ENCODE assay signal across 8 mouse cellular contexts in genomic region chr14:75131324-75131935, GRCm38 (mm10). TPM values are rescaled to one million over a fixed set of nuclear protein-coding genes. Genes with fewer than 3 reads are reported as not detected.
A peak's percentile ranks its signal among the peaks of the same experiment; 100 is the strongest.
DNase-seq lines count a peak whose midpoint lies in the region; ATAC-seq and TF ChIP-seq lines count a peak whose summit lies in the region.

No protein-coding gene starts in this region.

- peak overlapping the region; percentile 61 for H3K4me3 ChIP-seq in spleen, adult 2 months (ENCODE audit: extremely low read depth, insufficient read depth, insufficient read length)
- peak overlapping the region; percentile 64 for H3K4me3 ChIP-seq in intestine, postnatal 0 days (ENCODE audit: low read depth, low read length)
- H3K4me3 ChIP-seq in neural tube, embryonic 13.5 days: peak overlapping the region; percentile 60

- WGBS in spleen, adult 2 months: 4% methylated on average over 12 of the region's 12 CpGs
- WGBS in intestine, postnatal 0 days: 9% methylated on average over 12 of the region's 12 CpGs
- 5% methylated on average over 12 of the region's 12 CpGs for WGBS in neural tube, embryonic 13.5 days

- ATAC-seq in cerebellum, adult (ENCODE audit: insufficient number of reproducible peaks, low FRiP score, low TSS enrichment): peak; percentile 29; the same call in 1 of the 2 replicates
- no peak for ATAC-seq in intestine, postnatal 0 days
- no peak for ATAC-seq in neural tube, embryonic 13.5 days (ENCODE audit: low read depth)

- no peaks in the 10 kb centered on the region for H3K27me3 ChIP-seq in spleen, adult 2 months (ENCODE audit: control insufficient read depth, insufficient read depth, low read length)
- H3K27me3 ChIP-seq in intestine, postnatal 0 days (replicated peaks; ENCODE audit: control insufficient read depth, insufficient read depth, low read length): no peaks in the 10 kb centered on the region
- H3K27me3 ChIP-seq in neural tube, embryonic 13.5 days: peaks cover 4% of the 10 kb centered on the region; the same call in 1 of the 2 replicates

- no peak for TF ChIP-seq POLR2A in spleen, adult 2 months (IDR thresholded peaks at IDR 0.05; ENCODE audit: low read depth, low read length)

- H3K36me3 ChIP-seq in spleen, adult 2 months (ENCODE audit: control insufficient read depth, insufficient read depth, low read length): no peaks in the 10 kb centered on the region
- H3K36me3 ChIP-seq in intestine, postnatal 0 days (ENCODE audit: control insufficient read depth, insufficient read depth): no peaks in the 10 kb centered on the region
- no peaks in the 10 kb centered on the region for H3K36me3 ChIP-seq in neural tube, embryonic 13.5 days

- no peak for DNase-seq in cerebellum, postnatal 10 days
- no peak for DNase-seq in spleen, adult 2 months (ENCODE audit: low read depth in 1 of 2, low spot score in 2 of 2)
- no peak for DNase-seq in spleen, postnatal 14 days (ENCODE audit: low spot score in 2 of 2)
- DNase-seq in adrenal gland, adult 2 months: no peak
- no peak for DNase-seq in cerebellum, adult 11-12 months

- peak overlapping the region; percentile 17; the same call in 1 of the 2 replicates for H3K27ac ChIP-seq in spleen, adult 2 months (ENCODE audit: insufficient read depth, low read length)
- H3K27ac ChIP-seq in intestine, postnatal 0 days (ENCODE audit: low read depth, low read length): no peak overlapping the region
- 0 out of 2 replicates have a peak overlapping the region, but pooled peaks have one; percentile 13 for H3K27ac ChIP-seq in neural tube, embryonic 13.5 days (replicated peaks)

- TF ChIP-seq CTCF in spleen, adult 2 months (IDR thresholded peaks at IDR 0.05; ENCODE audit: extremely low read depth, insufficient read depth, insufficient read length, insufficient replicate concordance): no peak
- no peak for TF ChIP-seq CTCF in intestine, postnatal 0 days (IDR thresholded peaks at IDR 0.05; ENCODE audit: low read depth)

- H3K4me1 ChIP-seq in spleen, adult 2 months (ENCODE audit: control insufficient read depth, insufficient read depth, insufficient read length): peaks cover 2% of the 10 kb centered on the region
- peaks cover 2% of the 10 kb centered on the region; the same call in 1 of the 2 replicates for H3K4me1 ChIP-seq in intestine, postnatal 0 days (replicated peaks; ENCODE audit: control insufficient read depth, insufficient read depth, low read length)
- peaks cover 12% of the 10 kb centered on the region for H3K4me1 ChIP-seq in neural tube, embryonic 13.5 days (replicated peaks)

- no peaks in the 10 kb centered on the region for H3K9me3 ChIP-seq in intestine, postnatal 0 days (ENCODE audit: control insufficient read depth)
- no peaks in the 10 kb centered on the region for H3K9me3 ChIP-seq in neural tube, embryonic 13.5 days

- no peak overlapping the region for H3K9ac ChIP-seq in intestine, postnatal 0 days (ENCODE audit: low read depth, low read length)
- peak overlapping the region; percentile 70; the same call in 1 of the 2 replicates for H3K9ac ChIP-seq in neural tube, embryonic 13.5 days

- peak overlapping the region; percentile 95 for H3K4me2 ChIP-seq in intestine, postnatal 0 days (replicated peaks; ENCODE audit: low read depth)
- H3K4me2 ChIP-seq in neural tube, embryonic 13.5 days: peak overlapping the region; percentile 87

RNA-seq across cellular contexts. Expression of gene Lcp1, which starts 0.5 kb away (rescaled TPM):
- polyA plus RNA-seq in spleen, adult 2 months (2012; rRNA removed): 62.6 and 72.9 TPM in 2 replicates
- 59.3 and 67.6 TPM in 2 replicates for polyA plus RNA-seq in intestine, postnatal 0 days (2015; fragmentation: Nextera tagmentation; extraction: Ambion mirVana)
- 18.8 and 20.9 TPM in 2 replicates for polyA plus RNA-seq in neural tube, embryonic 13.5 days (2015; fragmentation: Nextera tagmentation; extraction: Ambion mirVana)
- total RNA-seq in adrenal gland, adult 2 months (2021): 10 to 100 TPM; 17.1 to 29.1 TPM
- polyA plus RNA-seq in adrenal gland, adult 2 months (2012; rRNA removed): 1.2 and 1.4 TPM in 2 replicates

RNA-seq across cellular contexts. Expression of gene Lrrc63, which starts 0.7 kb away (rescaled TPM):
- polyA plus RNA-seq in spleen, adult 2 months (2012; rRNA removed): 0.04 TPM in 1 of 2 replicates, not detected in the other
- polyA plus RNA-seq in intestine, postnatal 0 days (2015; fragmentation: Nextera tagmentation; extraction: Ambion mirVana): not detected in 2 replicates
- polyA plus RNA-seq in neural tube, embryonic 13.5 days (2015; fragmentation: Nextera tagmentation; extraction: Ambion mirVana): not detected in 2 replicates
- not detected for total RNA-seq in adrenal gland, adult 2 months (2021)
- not detected in 2 replicates for polyA plus RNA-seq in adrenal gland, adult 2 months (2012; rRNA removed)
